Mouse (Mus musculus) kidney, adult 2 months (tissue): Measurements from ENCODE around the gene Scamp3.

Source experiments
- CTCF ChIP-seq: fragments of 200-500 bp; conservative IDR thresholded peaks from 2 replicates; pipeline ENCODE4 v1.5.1; 2011; ENCODE audit warnings: low read depth, mild to moderate bottlenecking, control low read depth, low read length, moderate library complexity, mixed read lengths; ENCODE audit not compliant: insufficient read depth, insufficient read length
- POLR2A ChIP-seq: fragments of 200-500 bp; IDR thresholded peaks from one replicate; pipeline ENCODE4 v1.6.1; 2011; ENCODE audit warnings: low read depth, low read length, control low read depth

- no peak for TF ChIP-seq CTCF
- TF ChIP-seq POLR2A = no peak
Observed at GRCm38 (mm10) chr3:89210162-89210561, 32.9 kb downstream of the Scamp3 start.
